Mouse (Mus musculus): ENCODE measurements around the gene Iqcd. TPM values are rescaled to one million over a fixed set of nuclear protein-coding genes. Genes with fewer than 3 reads are reported as not detected.

Gene Iqcd
- total RNA-seq, 2 experiments from 2014 or later: 0.81 to 1.1 TPM

DNA sequence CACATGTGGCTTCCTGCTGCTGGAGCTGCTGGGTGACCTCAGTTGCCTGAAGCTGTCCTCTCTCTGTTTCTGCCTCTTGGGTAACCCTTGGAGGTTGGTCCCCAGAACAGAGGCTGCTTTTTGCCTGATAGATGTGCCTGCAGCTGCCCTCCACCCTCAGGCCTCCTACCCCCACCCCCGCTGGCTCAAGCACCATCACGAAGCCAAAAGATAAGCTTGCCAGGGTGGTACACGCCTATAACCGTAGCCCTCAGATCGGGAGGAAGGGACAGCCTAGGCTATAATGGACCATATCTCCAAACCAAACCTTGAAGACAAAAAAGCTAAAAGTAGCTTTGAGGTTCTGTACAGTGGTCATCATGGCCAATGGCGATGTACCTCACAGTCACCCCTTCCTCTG, 10.8 kb downstream of the Iqcd start:
- intact Hi-C loops (cut with DNase I): loop anchor here (10.0 kb wide), 1 partner anchor 455 kb away; no protein-coding TSS in a partner anchor
- no peak for DNase-seq (ENCODE audit: low spot score in 2 of 2)

DNA sequence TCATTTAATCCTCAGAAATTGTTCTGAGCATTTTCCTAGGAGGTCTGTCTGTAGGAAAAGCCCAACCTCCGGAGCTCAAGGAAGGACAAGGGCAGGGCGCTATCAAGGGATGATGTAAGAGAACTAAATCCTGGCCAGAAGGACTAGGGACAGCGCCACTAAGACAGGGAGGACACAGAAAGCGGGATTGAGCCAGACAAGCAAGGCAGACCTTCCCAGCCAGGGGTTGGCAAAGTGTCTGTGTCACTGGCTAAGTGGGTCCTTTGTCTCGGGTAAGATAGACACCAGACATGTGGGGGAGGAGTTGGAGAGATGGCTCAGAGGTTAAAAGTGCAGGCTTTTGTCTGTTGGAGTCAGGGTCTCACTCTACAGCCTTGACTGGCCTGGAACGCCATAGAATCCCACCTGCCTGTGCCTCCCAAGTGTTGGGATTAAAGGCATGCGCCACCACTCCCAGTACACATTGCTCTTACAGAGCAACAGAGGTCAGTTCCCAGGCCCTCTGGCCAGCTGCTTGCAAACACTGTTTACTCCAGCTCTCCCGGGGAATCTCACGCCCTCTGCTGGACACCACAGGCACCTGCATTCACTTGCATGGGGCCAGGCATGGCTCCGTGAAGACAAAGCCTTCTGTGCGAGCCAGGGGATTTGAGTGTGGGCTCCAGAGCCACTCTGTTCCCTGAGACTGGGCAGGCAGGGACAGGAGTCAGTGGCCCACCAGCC, 12.3 kb downstream of the Iqcd start:
- intact Hi-C loops (cut with DNase I): loop anchor here (10.0 kb wide), 1 partner anchor 456 kb away; no protein-coding TSS in a partner anchor

DNA sequence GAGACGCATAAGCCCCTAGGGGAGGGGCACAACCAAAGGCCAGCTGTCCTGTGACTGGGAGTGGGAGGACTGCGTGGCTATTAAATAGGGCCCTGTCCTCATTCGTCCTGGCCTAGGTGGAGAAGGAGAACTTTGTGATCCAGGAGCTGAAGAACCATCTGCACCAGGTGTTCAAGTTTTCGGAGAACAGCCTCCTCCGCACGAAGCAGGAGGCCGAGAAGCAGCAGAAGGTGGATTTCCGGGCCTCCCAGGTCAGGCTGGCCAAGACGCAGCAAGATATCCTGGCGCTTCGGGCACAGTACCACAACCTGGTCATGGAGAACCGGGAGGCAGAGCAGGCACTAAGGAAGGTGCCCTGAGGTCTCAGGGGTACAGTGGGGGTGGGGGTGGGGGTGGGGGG, 13.4 kb downstream of the Iqcd start:
- intact Hi-C loops (cut with DNase I): loop anchor here (10.0 kb wide), 1 partner anchor 457 kb away; no protein-coding TSS in a partner anchor
- DNase-seq (ENCODE audit: low spot score in 2 of 2): no peak

More for the DNA sequence above, 12.3 kb downstream of the Iqcd start:
- no peak for DNase-seq (ENCODE audit: low spot score in 2 of 2)

DNA sequence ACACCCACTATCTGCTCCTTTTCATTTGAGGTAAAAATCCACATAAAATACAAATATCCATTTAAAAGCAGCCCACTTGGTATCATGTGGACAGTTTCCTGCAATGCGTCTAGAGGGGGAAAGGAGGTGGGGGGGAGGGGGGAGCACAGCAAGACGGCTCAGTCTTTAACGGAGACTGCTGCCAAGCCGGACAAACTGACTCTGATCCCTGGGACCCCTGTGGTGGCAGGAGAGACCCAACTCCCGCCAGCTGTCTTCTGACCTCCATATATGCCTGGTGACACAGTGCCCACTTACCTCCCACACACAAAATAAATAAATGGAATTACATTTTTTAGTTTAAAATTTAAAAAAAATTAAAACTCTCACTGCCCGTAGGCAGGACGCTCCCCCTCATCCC, 14.7 kb downstream of the Iqcd start:
- DNase-seq (ENCODE audit: low spot score in 2 of 2): no peak
- intact Hi-C loops (cut with DNase I): loop anchor here (10.0 kb wide), 1 partner anchor 459 kb away; no protein-coding TSS in a partner anchor

DNA sequence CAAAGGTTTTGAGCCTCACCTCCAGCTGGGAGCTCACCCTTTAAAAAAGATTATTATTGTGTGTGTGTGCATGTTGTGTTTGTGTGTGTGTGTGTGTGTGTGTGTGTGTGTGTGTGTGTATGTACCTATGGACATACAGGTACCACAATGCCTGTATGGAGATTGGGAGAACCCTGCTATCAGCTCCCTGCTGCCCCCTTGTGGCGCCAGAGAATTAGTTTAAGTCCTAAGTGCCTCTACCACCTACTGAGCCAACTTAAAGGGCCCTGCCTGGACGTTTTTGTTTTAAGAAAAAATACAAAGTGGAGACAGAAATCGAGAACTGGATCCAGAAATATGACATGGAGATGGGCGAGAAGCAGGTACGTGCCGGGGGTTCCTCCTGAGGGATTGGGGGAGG, 16.0 kb downstream of the Iqcd start:
- intact Hi-C loops (cut with DNase I): loop anchor here (1.0 to 10.0 kb wide), 2 partner anchors 100 to 460 kb away; no protein-coding TSS in a partner anchor
- DNase-seq (ENCODE audit: low spot score in 2 of 2): peak; percentile 69 to 80

DNA sequence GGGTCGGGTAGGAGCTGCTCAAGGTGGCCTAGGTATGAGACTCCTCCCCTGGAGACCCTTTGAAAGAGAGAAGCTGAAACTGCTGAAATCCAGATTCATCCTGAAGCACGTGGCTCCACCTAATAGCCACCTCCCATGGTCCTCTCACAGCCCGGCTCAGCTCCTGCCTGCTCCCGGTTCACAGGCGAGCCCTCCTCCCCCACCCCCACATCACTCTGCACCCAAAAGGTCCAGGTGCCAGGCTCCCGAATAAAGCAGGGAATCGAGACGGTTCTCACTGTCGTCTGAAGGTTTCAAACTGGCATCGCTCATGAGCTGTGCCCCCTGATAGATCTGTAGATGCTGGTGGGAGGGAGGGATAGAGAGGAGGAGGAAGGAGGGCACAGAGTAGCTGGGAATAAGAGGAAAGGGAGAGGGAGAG, 16.4 kb downstream of the Iqcd start:
- intact Hi-C loops (cut with DNase I): loop anchor here (1.0 to 10.0 kb wide), 2 partner anchors 100 to 460 kb away; no protein-coding TSS in a partner anchor
- DNase-seq (ENCODE audit: low spot score in 2 of 2): no peak

DNA sequence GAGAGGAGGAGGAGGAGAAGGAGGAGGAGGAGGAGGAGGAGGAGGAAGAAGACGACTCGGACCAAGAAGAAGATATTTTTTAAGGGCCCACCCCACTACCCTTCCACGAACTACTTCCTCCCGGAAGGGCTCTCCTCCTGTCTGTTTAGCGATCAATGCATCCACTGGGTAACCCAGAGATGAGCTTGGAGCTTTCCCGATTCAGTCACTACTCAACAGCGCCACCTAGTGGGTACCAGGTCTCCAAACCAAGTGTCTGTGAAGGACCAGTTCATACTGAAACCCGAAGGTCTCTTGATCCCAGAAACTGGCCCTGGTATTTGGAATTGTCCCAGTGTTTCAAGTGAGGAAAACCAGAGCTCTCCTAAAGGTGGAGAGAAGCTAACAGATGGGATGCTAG, 16.9 kb downstream of the Iqcd start:
- peak; percentile 83 to 89 for DNase-seq (ENCODE audit: low spot score in 2 of 2)
- intact Hi-C loops (cut with DNase I): loop anchor here (1.0 to 10.0 kb wide), 2 partner anchors 100 to 461 kb away; no protein-coding TSS in a partner anchor

DNA sequence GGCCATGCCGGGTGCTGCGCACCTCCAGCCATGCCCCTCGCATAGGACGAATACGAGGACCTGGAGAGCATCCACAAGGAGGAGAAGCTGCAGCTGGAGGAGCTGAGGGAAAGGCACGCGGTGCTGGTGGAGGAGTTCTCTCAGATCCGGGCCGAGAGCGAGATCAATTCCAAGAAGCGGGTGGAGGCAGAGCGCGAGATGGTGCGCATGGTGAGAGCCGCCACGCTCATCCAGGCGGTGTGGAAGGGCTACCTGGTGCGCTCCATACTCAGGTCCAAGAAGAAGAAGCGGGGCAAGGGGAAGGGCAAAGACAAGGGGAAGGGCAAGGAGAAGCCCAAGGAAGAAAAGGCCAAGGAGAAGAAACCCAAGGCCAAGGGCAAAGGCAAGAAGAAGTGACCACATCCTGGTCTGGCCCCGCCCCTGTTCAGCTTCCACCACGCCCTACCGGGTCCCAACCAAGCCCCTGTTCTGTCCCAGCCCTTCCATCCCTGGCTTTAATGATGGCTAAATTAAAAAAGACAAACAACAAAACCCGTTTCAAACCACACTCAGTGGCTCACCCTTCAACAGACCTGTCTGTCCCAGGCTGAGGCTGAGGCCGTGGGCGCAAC, 17.9 kb downstream of the Iqcd start:
- DNase-seq (ENCODE audit: low spot score in 2 of 2): peak in 1 of 2 experiments; percentile 39
- intact Hi-C loops (cut with DNase I): loop anchor here (10.0 kb wide), 1 partner anchor 462 kb away; no protein-coding TSS in a partner anchor

DNA sequence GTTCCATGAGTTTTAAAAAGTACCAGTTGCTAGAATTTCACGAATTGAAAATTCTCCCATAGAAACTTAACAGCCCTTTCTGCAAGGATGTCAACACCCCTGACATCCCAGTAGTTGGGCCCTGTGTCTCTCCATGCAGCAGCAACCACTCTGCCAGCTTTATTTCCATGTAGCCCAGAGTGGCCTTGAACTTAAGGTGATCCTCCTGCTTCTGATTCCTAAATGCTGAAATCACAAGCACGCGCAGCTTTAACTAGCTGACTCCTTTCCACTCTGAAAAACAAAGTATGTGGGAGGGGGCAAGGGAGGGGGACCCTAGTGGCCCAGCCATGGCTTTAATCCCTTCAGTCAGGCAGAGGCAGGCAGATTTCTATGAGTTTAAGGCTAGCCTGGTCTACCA, 18.5 kb downstream of the Iqcd start:
- DNase-seq (ENCODE audit: low spot score in 2 of 2): no peak
- intact Hi-C loops (cut with DNase I): loop anchor here (10.0 kb wide), 1 partner anchor 463 kb away; no protein-coding TSS in a partner anchor

DNA sequence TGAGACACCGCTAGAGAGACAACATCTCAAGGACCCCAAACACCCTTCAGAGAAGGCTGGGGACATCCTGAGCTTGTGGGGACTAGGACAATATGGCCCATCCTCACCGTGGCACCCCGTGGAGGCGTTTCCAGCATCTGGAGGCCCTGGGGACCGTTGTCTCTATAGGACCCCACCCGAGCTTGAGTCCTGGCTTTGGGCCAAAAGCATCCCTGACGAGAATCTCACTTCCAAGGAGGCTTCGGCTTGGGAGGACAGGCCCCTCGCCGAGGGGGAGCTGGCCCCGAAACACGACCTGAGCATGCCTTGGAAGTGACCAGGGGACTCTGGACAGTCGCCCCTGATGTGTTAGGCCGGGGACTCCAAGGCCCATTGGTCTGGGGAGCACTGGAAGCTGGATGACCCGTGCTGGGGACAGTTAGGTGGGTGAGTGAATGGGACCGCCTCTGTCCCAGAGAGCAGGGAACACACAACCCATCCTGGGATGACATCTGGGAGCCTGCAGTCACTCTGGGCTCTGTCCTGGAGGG, 20.5 kb downstream of the Iqcd start:
- DNase-seq (ENCODE audit: low spot score in 2 of 2): no peak
- intact Hi-C loops (cut with DNase I): loop anchor here (10.0 kb wide), 1 partner anchor 465 kb away; no protein-coding TSS in a partner anchor

DNA sequence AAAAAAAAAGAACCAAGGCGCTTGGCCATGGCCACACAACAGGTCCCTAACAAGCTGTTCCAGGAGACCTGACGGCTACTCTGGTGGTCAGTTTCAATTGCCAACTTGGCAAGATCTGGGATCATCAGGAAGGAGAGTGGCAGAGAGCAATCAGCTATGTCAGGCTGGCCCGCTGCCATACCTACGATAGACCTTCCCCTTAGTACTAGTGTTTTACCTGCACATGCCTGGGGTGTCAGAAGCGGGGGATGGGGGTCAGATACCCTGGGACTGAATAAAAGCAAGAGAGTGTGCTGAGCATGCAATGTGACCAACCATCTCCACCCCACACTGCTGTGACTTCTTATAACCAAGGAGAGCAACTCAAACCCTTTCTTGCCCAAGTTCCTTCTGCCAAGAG, 22.1 kb downstream of the Iqcd start:
- DNase-seq (ENCODE audit: low spot score in 2 of 2): no peak
- intact Hi-C loops (cut with DNase I): no loop called here

DNA sequence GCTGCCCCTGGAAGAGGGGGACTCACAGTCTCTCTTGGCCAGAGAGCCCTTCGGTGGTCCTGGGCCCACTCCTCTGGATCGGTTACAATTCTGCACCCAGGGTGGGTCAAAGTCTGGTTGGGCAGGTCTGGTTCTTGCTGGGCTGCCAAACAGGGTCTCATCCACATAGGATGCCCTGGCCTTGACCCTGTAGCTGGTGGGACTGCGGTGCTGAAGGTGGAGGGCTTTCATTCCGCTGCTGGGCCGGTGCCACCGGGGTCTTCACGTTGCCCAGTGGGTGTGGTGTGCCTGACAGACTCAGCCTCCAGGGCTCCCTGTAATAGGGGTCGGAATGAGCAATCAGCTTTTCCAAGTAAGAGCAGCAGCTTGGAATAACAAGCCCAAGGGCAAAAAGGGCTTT, 22.6 kb downstream of the Iqcd start:
- DNase-seq (ENCODE audit: low spot score in 2 of 2): no peak
- intact Hi-C loops (cut with DNase I): no loop called here

DNA sequence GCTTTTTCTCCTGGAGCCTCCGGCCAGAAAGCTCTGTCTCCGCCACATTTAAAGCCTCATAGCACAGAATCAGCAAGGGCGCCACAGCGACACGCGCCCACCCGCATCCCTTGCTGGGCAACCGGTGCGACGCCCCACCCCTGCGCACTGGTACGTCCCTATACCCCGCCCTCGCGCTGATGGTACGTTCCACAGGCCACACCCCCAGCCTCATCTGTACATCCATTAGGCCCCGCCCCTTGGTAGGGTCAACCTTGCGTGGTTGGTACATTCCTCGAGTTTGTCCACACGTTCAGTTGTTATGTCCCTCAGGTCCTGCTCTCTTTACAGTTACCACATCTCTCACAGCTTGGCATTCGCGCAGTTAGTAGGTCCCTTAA, 23.6 kb downstream of the Iqcd start, which contains the start of the genes Rita1 and Ddx54:
Gene Rita1, minus strand, starts transcription at position 148 of the 380 bp plus-strand sequence.
Gene Ddx54, plus strand, starts transcription at position 298 of the 380 bp plus-strand sequence.
- DNase-seq (ENCODE audit: low spot score in 2 of 2): peak; percentile 98
- intact Hi-C loops (cut with DNase I): no loop called here

DNA sequence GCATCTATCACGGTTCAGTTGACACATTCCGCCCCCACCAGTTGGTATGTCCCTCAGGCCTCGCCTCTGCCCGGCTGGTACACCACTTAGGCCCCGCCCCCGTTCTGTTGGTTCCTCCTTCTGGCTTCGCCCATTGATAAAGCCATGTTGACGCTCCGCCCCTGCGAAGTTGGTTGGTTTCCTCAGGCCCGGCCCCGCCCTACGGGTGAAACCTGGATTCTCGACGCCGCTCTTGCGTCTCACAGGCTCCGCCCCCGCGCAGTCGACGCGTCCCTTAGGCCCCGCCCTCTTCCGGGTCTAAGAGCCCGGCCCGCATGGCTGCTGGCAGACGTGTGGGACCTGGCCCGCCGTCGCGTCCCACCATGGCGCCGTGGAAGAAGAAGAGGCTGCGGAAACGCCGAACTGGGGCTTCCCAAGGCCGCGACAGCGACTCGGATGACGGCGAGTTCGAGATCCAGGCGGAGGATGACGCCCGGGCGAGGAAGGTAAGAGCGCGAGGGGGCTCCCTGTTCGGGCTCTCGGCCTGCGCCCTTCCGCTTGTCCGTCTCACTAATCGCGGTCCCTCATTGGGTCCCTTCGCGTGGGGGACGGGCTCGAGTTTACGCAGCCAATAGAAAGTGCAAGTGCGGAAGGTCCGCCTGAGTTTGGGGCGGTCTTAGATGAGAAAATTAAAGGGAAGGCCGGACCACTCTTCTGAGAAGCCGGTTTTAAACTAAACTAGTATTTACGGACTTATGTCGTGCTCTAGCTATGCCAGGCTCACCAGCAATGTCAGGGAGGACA, 24.2 kb downstream of the Iqcd start:
- DNase-seq (ENCODE audit: low spot score in 2 of 2): peak; percentile 99 to 100
- intact Hi-C loops (cut with DNase I): no loop called here

DNA sequence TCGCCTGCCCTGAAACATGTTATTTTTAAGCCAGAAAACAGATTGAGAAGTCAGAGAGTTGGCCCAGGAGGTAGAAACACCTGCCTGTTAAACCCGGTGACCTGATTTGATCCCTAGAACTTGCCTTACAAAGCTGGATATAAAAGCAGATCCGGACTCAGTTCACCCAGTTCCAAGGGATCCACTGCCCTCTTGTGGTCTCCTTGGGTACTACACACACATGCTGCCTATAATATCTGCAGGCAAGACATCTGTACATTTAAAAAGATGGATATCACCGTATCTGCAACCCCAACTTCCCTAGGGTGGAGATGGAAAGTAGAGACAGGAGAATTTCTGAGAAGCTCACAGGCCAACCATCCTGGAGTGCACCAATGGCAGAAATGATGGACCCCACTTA, 27.1 kb downstream of the Iqcd start:
- intact Hi-C loops (cut with DNase I): no loop called here
- no peak for DNase-seq (ENCODE audit: low spot score in 2 of 2)

DNA sequence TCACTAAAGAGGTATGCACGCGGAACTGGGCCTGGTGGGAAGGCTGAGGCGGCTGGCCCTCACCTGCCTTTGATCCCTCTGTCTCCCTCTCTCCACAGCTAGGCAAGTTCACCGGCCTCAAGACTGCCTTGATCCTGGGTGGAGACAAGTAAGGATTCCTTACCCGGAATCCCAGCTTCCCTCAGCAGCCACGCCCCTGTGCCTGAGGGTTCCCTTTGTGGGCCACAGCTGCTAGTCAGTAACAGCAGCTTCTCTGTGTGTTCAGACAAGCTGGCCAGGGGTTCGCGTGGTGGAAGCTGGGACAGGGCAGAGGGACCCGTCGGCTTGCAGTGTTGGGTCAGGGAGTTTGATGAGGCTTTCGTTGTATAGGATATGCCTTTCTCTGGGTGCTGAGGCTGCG, 30.0 kb downstream of the Iqcd start:
- intact Hi-C loops (cut with DNase I): loop anchor here (1.0 kb wide), 1 partner anchor 98 kb away; no protein-coding TSS in a partner anchor
- no peak for DNase-seq (ENCODE audit: low spot score in 2 of 2)

DNA sequence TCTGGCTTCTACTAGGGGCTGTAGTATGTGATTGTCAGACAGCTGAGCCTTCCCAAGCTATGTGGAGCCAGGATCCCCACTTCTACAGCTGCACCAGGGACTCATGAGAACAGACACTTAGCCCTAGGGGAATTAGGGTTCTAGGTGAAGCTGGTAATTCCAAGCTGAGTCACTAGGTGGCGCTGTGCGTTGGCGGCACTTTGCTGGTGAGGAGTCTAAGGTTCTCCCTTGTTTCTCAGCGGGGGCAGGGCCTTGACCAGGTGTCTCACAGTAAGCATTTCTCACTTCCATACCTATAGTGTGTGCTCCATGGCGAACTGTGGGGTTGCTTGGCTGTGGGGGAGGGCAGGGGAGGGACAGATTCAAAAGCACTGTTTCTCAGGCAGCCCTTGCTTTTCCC, 30.4 kb downstream of the Iqcd start:
- intact Hi-C loops (cut with DNase I): loop anchor here (1.0 kb wide), 1 partner anchor 97 kb away; no protein-coding TSS in a partner anchor
- no peak for DNase-seq (ENCODE audit: low spot score in 2 of 2)

DNA sequence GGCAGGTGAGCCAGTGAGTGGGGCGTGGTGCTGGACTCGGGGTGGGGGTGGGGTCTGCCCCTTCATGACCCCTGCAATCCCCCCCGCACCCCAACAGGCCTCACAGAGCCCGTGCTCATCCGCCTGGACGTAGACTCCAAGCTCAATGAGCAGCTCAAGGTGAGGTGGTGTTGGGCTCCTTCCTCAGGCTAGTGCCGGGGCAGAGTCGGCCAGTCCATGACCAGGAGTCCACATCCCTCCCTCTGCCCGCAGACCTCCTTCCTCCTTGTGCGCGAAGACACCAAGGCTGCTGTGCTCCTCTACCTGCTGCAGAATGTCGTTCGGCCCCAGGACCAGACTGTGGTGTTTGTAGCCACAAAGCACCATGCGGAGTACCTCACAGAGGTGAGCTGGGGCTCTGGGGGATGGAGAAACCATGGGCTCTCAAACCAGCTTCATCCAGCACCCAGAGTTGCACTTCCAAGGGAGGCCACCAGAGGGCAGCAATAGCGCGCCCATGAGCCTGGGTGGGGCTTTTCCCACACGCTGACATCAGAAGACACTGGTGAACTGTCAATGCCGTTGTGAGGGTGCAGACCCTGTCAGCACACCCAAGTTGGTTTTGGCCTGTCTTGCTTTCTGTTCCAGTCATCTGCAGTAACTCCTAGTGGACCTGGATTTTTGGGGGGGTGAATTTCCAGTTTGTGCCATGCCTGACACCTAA, 31.7 kb downstream of the Iqcd start:
- DNase-seq (ENCODE audit: low spot score in 2 of 2): peak; percentile 86 to 87
- intact Hi-C loops (cut with DNase I): loop anchor here (1.0 to 10.0 kb wide), 3 partner anchors 28 to 124 kb away; partner anchors contain the start of genes Oas2 and Rasal1

Measured in left cerebral cortex, postnatal 36 days (tissue).